Mouse (Mus musculus): ENCODE results near the gene Ces3b.
A peak's percentile ranks its signal among the peaks of the same experiment; 100 is the strongest.

DNA sequence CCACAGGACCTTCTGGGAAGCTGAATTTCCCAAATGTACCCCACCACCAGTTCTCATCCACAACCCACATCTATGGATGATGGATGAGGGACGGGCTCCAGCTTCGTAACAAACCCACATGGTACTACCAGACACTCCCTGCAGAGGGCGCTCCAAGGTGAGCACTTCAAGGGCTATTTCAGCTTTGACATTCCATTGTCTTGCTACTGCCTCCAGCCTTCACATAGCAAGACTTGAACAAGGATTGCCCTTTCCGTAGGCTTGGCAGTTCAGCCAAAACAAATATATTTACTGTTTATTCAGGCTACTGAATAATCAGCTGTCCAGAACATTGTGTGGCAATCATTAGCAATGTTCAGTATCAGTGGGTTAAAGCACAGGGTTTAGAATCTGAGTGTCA is 54.9 kb downstream of the Ces3b start:
- TF ChIP-seq CTCF (IDR thresholded peaks at IDR 0.05 in 2 of 3, conservative IDR thresholded peaks at IDR 0.05 in 1 of 3; ENCODE audit: control insufficient read depth in 1 of 3, insufficient read depth in 1 of 3, low read depth in 2 of 3, low read length in 3 of 3, poor library complexity in 1 of 3, severe bottlenecking in 1 of 3) (peak; percentile 86 to 96 (median 92)), CHD2 (IDR thresholded peaks at IDR 0.05; ENCODE audit: low read length) (no peak)

Measured in MEL (cell line).